Mouse (Mus musculus) midbrain, embryonic 16.5 days (tissue): ENCODE results near the gene Wfdc15a. TPM values are rescaled to one million over a fixed set of nuclear protein-coding genes. Genes with fewer than 3 reads are reported as not detected.

Source experiments
- polyA plus RNA-seq: library from polyadenylated mRNA; unstranded; fragments of >200 nt; fragmentation: Nextera tagmentation; extraction: Ambion mirVana; gene quantifications from 2 replicates; pipeline ENCODE4 v1.2.1, GENCODE M21; 2015

Wfdc15a gene
- polyA plus RNA-seq, 1 experiment from 2014 or later, result not detected

Other genes with a start within 250 kb of the Wfdc15a start
- 533 and 553 TPM in 2 replicates for gene Ywhab, start 205.2 kb downstream of the Wfdc15a start, polyA plus RNA-seq
- gene Pabpc1l, start 174.7 kb downstream of the Wfdc15a start, polyA plus RNA-seq, result 1.8 and 2.5 TPM in 2 replicates
- gene Stk4, start 129.8 kb downstream of the Wfdc15a start, polyA plus RNA-seq, result 17.2 and 20.1 TPM in 2 replicates
- gene Tomm34, start 129.0 kb downstream of the Wfdc15a start, polyA plus RNA-seq, result 49.6 and 50.4 TPM in 2 replicates
- gene Kcns1, start 29.0 kb downstream of the Wfdc15a start, polyA plus RNA-seq, result 1.9 and 3.9 TPM in 2 replicates
- gene Wfdc5, start 17.4 kb downstream of the Wfdc15a start, polyA plus RNA-seq, result not detected in 2 replicates
- gene Wfdc12, start 9.5 kb downstream of the Wfdc15a start, polyA plus RNA-seq, result not detected in 2 replicates
- gene Wfdc15b, start 21.5 kb upstream of the Wfdc15a start, polyA plus RNA-seq, result not detected in 2 replicates
- gene Svs2, start 38.3 kb upstream of the Wfdc15a start, polyA plus RNA-seq, result not detected in 2 replicates
- not detected in 2 replicates for gene Svs3b, start 56.5 kb upstream of the Wfdc15a start, polyA plus RNA-seq
- not detected in 2 replicates for gene Svs4, start 78.3 kb upstream of the Wfdc15a start, polyA plus RNA-seq
- gene Svs3a, start 89.1 kb upstream of the Wfdc15a start, polyA plus RNA-seq, result not detected in 2 replicates
- not detected in 2 replicates for gene Svs6, start 116.6 kb upstream of the Wfdc15a start, polyA plus RNA-seq
- not detected in 2 replicates for gene Svs5, start 132.6 kb upstream of the Wfdc15a start, polyA plus RNA-seq
- gene Slpi, start 189.0 kb upstream of the Wfdc15a start, polyA plus RNA-seq, result not detected in 2 replicates
- 0.04 TPM in 1 of 2 replicates, not detected in the other for gene Rbpjl, start 203.0 kb upstream of the Wfdc15a start, polyA plus RNA-seq
- gene Matn4, start 205.0 kb upstream of the Wfdc15a start, polyA plus RNA-seq, result 0.93 and 1.1 TPM in 2 replicates
- 6.3 and 8.7 TPM in 2 replicates for gene Sdc4, start 243.8 kb upstream of the Wfdc15a start, polyA plus RNA-seq